Mouse (Mus musculus) heart, adult 2 months (tissue): ENCODE data around the gene Vangl1. TPM values are rescaled to one million over a fixed set of nuclear protein-coding genes. Genes with fewer than 3 reads are reported as not detected.

Source experiments
- DNase-seq, 2 experiments: peaks; one replicate each; pipeline ENCODE4 v3.0.0; 2021
- H3K27ac ChIP-seq: fragments of 200-600 bp; 2 replicates; pipeline ENCODE4 v1.8.1; 2022
- H3K27me3 ChIP-seq: fragments of 200-500 bp; 2 replicates; pipeline ENCODE4 v1.6.1; 2012; ENCODE audit warnings: mild to moderate bottlenecking, low read length, inconsistent platforms, mixed read lengths; ENCODE audit not compliant: control insufficient read depth, insufficient read depth
- H3K36me3 ChIP-seq: fragments of 200-500 bp; 2 replicates; pipeline ENCODE4 v1.6.1; 2012; ENCODE audit warnings: low read length, inconsistent platforms; ENCODE audit not compliant: control insufficient read depth, insufficient read depth
- H3K4me1 ChIP-seq: fragments of 200-500 bp; 2 replicates; pipeline ENCODE4 v1.6.1; 2011; ENCODE audit warnings: low read length; ENCODE audit not compliant: control insufficient read depth, insufficient read depth
- H3K4me3 ChIP-seq: fragments of 200-600 bp; 2 replicates; pipeline ENCODE4 v1.8.1; 2022
- H3K79me2 ChIP-seq: fragments of 200-500 bp; replicated peaks from 2 replicates; pipeline ENCODE4 v1.6.1; 2012; ENCODE audit warnings: mild to moderate bottlenecking, inconsistent platforms, low read length, moderate library complexity, mixed read lengths; ENCODE audit not compliant: control insufficient read depth, insufficient read depth
- H3K9ac ChIP-seq: fragments of 200-500 bp; 2 replicates; pipeline ENCODE4 v1.6.1; 2012; ENCODE audit warnings: low read depth, mild to moderate bottlenecking, control low read depth, inconsistent platforms, low read length, mixed read lengths
- CTCF ChIP-seq: fragments of 200-600 bp; IDR thresholded peaks from 2 replicates; pipeline ENCODE4 v1.8.1; 2022; ENCODE audit warnings: antibody characterized with exemption, mild to moderate bottlenecking, moderate library complexity
- EP300 ChIP-seq: fragments of 200-500 bp; IDR thresholded peaks from 2 replicates; pipeline ENCODE4 v1.6.1; 2011; ENCODE audit warnings: low read depth, low read length, control low read depth; ENCODE audit not compliant: insufficient read depth
- POLR2A ChIP-seq: fragments of 200-500 bp; IDR thresholded peaks from 2 replicates; pipeline ENCODE4 v1.6.1; 2011; ENCODE audit warnings: mild to moderate bottlenecking, low read depth, low read length, control low read depth; ENCODE audit not compliant: insufficient read depth
- WGBS: fragments of 180-500 bp; shearing (Covaris S2); methylation state at CpG from one replicate; pipeline ENCODE4 v1.1.7; 2018; 5-methylcytosine and 5-hydroxymethylcytosine counted together
- intact Hi-C: fragments of 180-260 bp; cut with DNase I; formaldehyde crosslinking; loops from one replicate; pipeline ENCODE4 v1.15.1; 2025
- polyA plus RNA-seq: library from polyadenylated mRNA; depleted of rRNA; stranded (reverse); fragments of >200 nt; gene quantifications from 2 replicates; pipeline ENCODE4 v1.2.3, GENCODE M21; 2012
- total RNA-seq, 2 experiments: library from RNA; stranded (reverse); gene quantifications; 2 replicates each; pipeline ENCODE4 v1.2.3; 2021

Vangl1 gene
- total and polyA plus RNA-seq, 3 experiments, result 9.7 to 15.9 (median 10.6) TPM

DNA sequence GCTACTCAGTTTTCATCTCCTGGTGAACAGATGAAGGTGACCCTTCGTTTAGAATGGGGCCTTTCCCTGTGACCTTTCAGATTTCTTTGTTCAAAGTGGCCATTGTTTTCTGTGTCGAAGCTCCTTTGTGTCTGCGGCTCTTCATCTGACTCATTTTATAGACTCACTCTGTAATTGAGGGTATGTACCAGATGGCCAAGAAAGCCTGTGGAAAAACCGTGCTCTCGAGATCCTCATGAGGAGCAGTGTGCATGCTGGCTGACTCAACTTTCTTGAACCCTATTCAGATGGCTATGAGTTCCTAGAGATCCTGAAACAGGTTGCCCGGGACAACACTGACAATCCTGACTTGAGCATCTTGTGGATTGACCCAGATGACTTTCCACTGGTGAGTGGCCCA is 62.6 kb downstream of the Vangl1 start:
- Histone ChIP-seq H3K4me3 (no peak overlapping the region), H3K9ac (no peak overlapping the region), H3K36me3 (peaks cover 6% of the 10 kb centered on the region), H3K27ac (no peak overlapping the region), H3K4me1 (no peaks in the 10 kb centered on the region), H3K79me2 (no peaks in the 10 kb centered on the region), H3K27me3 (no peaks in the 10 kb centered on the region)
- 68% methylated on average over 6 of the region's 6 CpGs for WGBS
- no peak for TF ChIP-seq CTCF
- TF ChIP-seq EP300, result no peak
- no peak for TF ChIP-seq POLR2A
- intact Hi-C loops, result no loop called here
- DNase-seq, result no peak

DNA sequence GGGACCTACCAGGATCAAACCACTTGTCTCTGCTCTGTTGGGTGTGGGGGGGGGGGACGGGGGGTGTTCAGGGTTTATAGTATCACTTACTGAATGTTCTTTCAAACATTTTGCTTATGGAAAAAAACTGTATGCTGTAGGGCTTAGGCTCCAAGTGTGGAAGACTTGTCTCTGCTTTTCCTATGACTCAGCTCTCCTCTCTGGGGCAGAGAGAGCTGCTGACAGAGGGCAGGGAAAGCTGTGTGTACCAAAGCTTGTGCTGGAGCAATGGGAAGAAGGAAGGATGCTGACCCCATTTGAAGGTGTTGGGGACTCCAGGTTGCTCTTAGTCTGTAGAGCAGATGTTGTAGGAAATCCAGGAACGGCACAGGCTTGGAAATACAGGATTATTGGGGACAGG is 63.0 kb downstream of the Vangl1 start:
- TF ChIP-seq EP300 (no peak), POLR2A (no peak), CTCF (no peak)
- no peak overlapping the region for H3K27ac ChIP-seq
- WGBS, result 79% methylated on average over 2 of the region's 2 CpGs
- H3K36me3 ChIP-seq, result peaks cover 6% of the 10 kb centered on the region
- intact Hi-C loops, result no loop called here
- H3K4me3 ChIP-seq, result no peak overlapping the region
- DNase-seq, result no peak
- no peaks in the 10 kb centered on the region for H3K79me2 ChIP-seq
- H3K9ac ChIP-seq, result no peak overlapping the region
- no peaks in the 10 kb centered on the region for H3K27me3 ChIP-seq
- no peaks in the 10 kb centered on the region for H3K4me1 ChIP-seq

DNA sequence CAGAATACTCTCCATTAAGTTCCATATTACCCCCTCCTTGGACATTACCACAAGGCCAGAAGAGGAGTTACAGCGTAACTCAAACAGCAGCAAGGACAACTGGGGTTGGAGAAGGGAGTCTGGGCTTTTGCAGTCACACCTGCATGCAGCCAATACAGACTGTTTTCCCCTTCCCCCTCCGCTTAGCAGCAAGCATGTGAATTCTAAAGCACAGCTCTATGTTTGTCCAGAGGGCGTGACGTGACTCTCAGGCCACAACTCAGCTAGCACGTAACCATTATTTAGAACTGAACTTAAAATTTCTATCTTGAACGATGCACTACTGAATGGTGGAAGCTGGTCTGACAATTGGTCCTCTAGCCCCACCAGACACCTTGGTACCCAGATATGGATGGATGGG is 63.9 kb downstream of the Vangl1 start:
- no peaks in the 10 kb centered on the region for H3K79me2 ChIP-seq
- no peak overlapping the region for H3K4me3 ChIP-seq
- TF ChIP-seq CTCF, result no peak
- 94% methylated on average over 6 of the region's 6 CpGs for WGBS
- H3K9ac ChIP-seq, result no peak overlapping the region
- peaks cover 6% of the 10 kb centered on the region for H3K36me3 ChIP-seq
- intact Hi-C loops, result no loop called here
- H3K27ac ChIP-seq, result no peak overlapping the region
- no peaks in the 10 kb centered on the region for H3K4me1 ChIP-seq
- DNase-seq, result no peak
- no peaks in the 10 kb centered on the region for H3K27me3 ChIP-seq

DNA sequence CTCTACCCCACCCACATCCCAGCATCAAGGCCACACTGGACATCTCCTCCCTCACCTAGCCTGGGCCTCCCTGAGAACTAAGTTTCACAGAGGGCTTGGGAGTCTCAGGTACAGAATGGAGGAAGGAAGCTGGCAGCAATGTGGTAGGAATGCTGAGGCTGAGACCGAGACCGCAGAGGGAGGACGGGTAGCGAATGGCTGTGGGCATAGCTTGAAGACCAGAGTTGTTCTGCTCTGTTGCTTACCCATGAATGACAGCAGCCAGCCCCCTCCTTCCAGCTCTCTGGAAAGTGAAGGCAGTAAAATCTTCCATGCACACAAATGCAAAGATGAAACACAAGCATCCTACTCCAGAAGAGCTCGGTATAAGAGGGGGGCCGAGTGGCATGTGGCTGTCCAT is 65.6 kb downstream of the Vangl1 start:
- no peaks in the 10 kb centered on the region for H3K79me2 ChIP-seq
- H3K4me3 ChIP-seq, result no peak overlapping the region
- no peaks in the 10 kb centered on the region for H3K27me3 ChIP-seq
- H3K9ac ChIP-seq, result no peak overlapping the region
- intact Hi-C loops, result no loop called here
- 91% methylated on average over 6 of the region's 6 CpGs for WGBS
- peaks cover 6% of the 10 kb centered on the region for H3K36me3 ChIP-seq
- no peak overlapping the region for H3K27ac ChIP-seq
- H3K4me1 ChIP-seq, result no peaks in the 10 kb centered on the region
- TF ChIP-seq CTCF (no peak), POLR2A (no peak), EP300 (no peak)
- DNase-seq, result no peak

- no peaks in the 10 kb centered on the region for H3K36me3 ChIP-seq
- no peaks in the 10 kb centered on the region for H3K27me3 ChIP-seq
- no peak overlapping the region for H3K4me3 ChIP-seq
- no peak overlapping the region for H3K27ac ChIP-seq
- TF ChIP-seq POLR2A (no peak), EP300 (no peak)
- intact Hi-C loops, result no loop called here
- no peaks in the 10 kb centered on the region for H3K79me2 ChIP-seq
- no peak overlapping the region for H3K9ac ChIP-seq
- 71% methylated on average over 10 of the region's 10 CpGs for WGBS
- DNase-seq, result no peak
- no peaks in the 10 kb centered on the region for H3K4me1 ChIP-seq
Observed at GRCm38 (mm10) chr3:102137158-102137557, 67.3 kb downstream of the Vangl1 start.

GRCm38 (mm10) chr3:102135389-102136113 is 68.9 kb downstream of the Vangl1 start:
- Histone ChIP-seq H3K9ac (no peak overlapping the region), H3K4me1 (no peaks in the 10 kb centered on the region; the same call in 1 of the 2 replicates), H3K4me3 (no peak overlapping the region), H3K79me2 (no peaks in the 10 kb centered on the region), H3K27me3 (no peaks in the 10 kb centered on the region), H3K27ac (no peak overlapping the region), H3K36me3 (no peaks in the 10 kb centered on the region)
- no peak for DNase-seq
- intact Hi-C loops, result no loop called here
- TF ChIP-seq POLR2A (no peak), EP300 (no peak), CTCF (no peak)
- WGBS, result 25% methylated on average over 10 of the region's 10 CpGs
